Mouse (Mus musculus): Measurements from ENCODE around the gene F5. TPM values are rescaled to one million over a fixed set of nuclear protein-coding genes. Genes with fewer than 3 reads are reported as not detected.

The F5 gene
- polyA plus RNA-seq, 1 experiment = 2.0 TPM

GRCm38 (mm10) chr1:164176856-164177255, 25.2 kb downstream of the F5 start:
- no peak for TF ChIP-seq POLR2A (IDR thresholded peaks at IDR 0.05; ENCODE audit: low read depth, low read length)
- TF ChIP-seq CTCF (IDR thresholded peaks at IDR 0.05; ENCODE audit: extremely low read depth, insufficient read depth, insufficient read length, insufficient replicate concordance) = no peak
- Histone ChIP-seq H3K4me3 (ENCODE audit: extremely low read depth, insufficient read depth, insufficient read length) (no peak overlapping the region), H3K27ac (ENCODE audit: insufficient read depth, low read length) (no peak overlapping the region), H3K36me3 (ENCODE audit: control insufficient read depth, insufficient read depth, low read length) (no peaks in the 10 kb centered on the region), H3K27me3 (ENCODE audit: control insufficient read depth, insufficient read depth, low read length) (no peaks in the 10 kb centered on the region), H3K4me1 (ENCODE audit: control insufficient read depth, insufficient read depth, insufficient read length) (no peaks in the 10 kb centered on the region)
- peak in 1 of 2 experiments; percentile 4 for DNase-seq (ENCODE audit: low read depth in 1 of 2, low spot score in 2 of 2)

- no peaks in the 10 kb centered on the region for H3K36me3 ChIP-seq (ENCODE audit: control insufficient read depth, insufficient read depth, low read length)
- H3K4me3 ChIP-seq (ENCODE audit: extremely low read depth, insufficient read depth, insufficient read length) = no peak overlapping the region
- TF ChIP-seq CTCF (IDR thresholded peaks at IDR 0.05; ENCODE audit: extremely low read depth, insufficient read depth, insufficient read length, insufficient replicate concordance) = no peak
- no peak for TF ChIP-seq POLR2A (IDR thresholded peaks at IDR 0.05; ENCODE audit: low read depth, low read length)
- WGBS = 86% methylated on average over 6 of the region's 6 CpGs
- no peak overlapping the region for H3K27ac ChIP-seq (ENCODE audit: insufficient read depth, low read length)
- no peaks in the 10 kb centered on the region for H3K27me3 ChIP-seq (ENCODE audit: control insufficient read depth, insufficient read depth, low read length)
- H3K4me1 ChIP-seq (ENCODE audit: control insufficient read depth, insufficient read depth, insufficient read length) = no peaks in the 10 kb centered on the region
- DNase-seq (ENCODE audit: low read depth in 1 of 2, low spot score in 2 of 2) = no peak
Measured at GRCm38 (mm10) chr1:164178429-164178828, 26.8 kb downstream of the F5 start.

DNA sequence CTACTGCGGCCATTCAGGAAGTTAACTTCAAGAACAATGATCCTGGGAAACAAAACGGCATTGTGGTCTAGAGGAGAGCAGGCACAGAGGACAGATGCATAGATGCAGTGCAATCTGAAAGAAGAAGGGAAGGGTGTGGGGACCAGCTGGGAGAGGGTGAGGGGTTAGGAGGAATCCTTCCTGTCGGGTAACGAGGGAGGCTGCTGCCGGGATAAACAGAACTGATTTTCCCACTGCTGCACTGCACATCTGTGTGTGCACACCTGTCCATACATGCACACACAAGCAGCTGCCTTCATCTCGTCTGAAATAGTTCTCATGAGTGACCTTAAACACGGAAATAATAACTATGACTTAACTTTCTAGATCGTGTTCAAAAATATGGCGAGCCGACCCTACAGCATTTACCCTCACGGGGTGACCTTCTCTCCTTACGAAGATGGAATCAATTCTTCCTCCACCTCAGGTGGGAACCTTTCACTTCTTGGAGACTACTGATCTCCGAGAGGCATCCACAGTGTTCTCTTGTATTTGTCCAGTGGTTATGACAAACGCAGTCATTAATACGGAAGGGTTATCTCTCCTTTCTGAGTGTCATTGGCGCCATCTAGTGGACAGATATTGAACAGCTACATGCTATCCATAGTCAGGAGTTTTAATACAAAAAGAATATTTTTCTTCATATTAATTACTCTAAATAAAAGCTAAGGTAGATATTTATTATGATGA, 32.7 kb downstream of the F5 start:
- Histone ChIP-seq H3K36me3 (ENCODE audit: control insufficient read depth, insufficient read depth, low read length) (no peaks in the 10 kb centered on the region), H3K4me1 (ENCODE audit: control insufficient read depth, insufficient read depth, insufficient read length) (no peaks in the 10 kb centered on the region), H3K27ac (ENCODE audit: insufficient read depth, low read length) (no peak overlapping the region), H3K4me3 (ENCODE audit: extremely low read depth, insufficient read depth, insufficient read length) (peak overlapping the region; percentile 49), H3K27me3 (ENCODE audit: control insufficient read depth, insufficient read depth, low read length) (no peaks in the 10 kb centered on the region)
- TF ChIP-seq CTCF (IDR thresholded peaks at IDR 0.05; ENCODE audit: extremely low read depth, insufficient read depth, insufficient read length, insufficient replicate concordance) (peak; percentile 7; the same call in 1 of the 2 replicates), POLR2A (IDR thresholded peaks at IDR 0.05; ENCODE audit: low read depth, low read length) (no peak)
- peak; percentile 50 to 56 for DNase-seq (ENCODE audit: low read depth in 1 of 2, low spot score in 2 of 2)
- 37% methylated on average over 16 of the region's 16 CpGs for WGBS

- Histone ChIP-seq H3K27me3 (ENCODE audit: control insufficient read depth, insufficient read depth, low read length) (no peaks in the 10 kb centered on the region), H3K4me1 (ENCODE audit: control insufficient read depth, insufficient read depth, insufficient read length) (no peaks in the 10 kb centered on the region), H3K27ac (ENCODE audit: insufficient read depth, low read length) (no peak overlapping the region), H3K36me3 (ENCODE audit: control insufficient read depth, insufficient read depth, low read length) (no peaks in the 10 kb centered on the region), H3K4me3 (ENCODE audit: extremely low read depth, insufficient read depth, insufficient read length) (no peak overlapping the region)
- WGBS = 53% methylated on average over 8 of the region's 8 CpGs
- TF ChIP-seq POLR2A (IDR thresholded peaks at IDR 0.05; ENCODE audit: low read depth, low read length) (no peak), CTCF (IDR thresholded peaks at IDR 0.05; ENCODE audit: extremely low read depth, insufficient read depth, insufficient read length, insufficient replicate concordance) (no peak)
- DNase-seq (ENCODE audit: low read depth in 1 of 2, low spot score in 2 of 2) = no peak
Measured at GRCm38 (mm10) chr1:164184871-164185223, 33.2 kb downstream of the F5 start.

- 85% methylated on average over 4 of the region's 4 CpGs for WGBS
Measured at GRCm38 (mm10) chr1:164185316-164185715, 33.7 kb downstream of the F5 start.

DNA sequence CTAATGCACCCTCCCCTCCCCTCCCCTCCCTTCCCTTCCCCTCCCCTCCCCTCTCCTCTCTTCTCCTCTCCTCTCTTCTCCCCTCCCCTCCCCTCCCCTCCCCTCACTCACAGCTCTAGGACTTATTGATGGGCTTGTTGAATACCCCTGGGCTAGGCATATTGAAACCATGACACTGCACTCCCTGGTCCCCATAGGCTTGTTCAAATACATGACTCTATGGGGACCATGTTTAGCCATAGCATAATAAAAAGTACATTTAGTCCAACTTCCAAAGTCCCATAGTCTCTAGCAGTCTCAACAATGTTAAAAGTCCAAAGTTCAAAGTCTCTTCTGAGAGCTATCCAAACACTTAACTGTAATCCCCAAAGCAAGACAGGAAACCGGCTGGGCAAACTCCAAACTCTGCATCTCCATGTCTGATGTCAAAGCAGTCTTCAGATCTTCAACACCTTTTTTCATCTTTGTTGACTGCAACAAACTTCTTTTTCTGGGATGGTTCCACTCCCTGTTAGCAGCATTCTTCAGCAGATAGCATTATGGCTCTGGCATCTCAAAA, 35.4 kb downstream of the F5 start:
- Histone ChIP-seq H3K4me3 (ENCODE audit: extremely low read depth, insufficient read depth, insufficient read length) (no peak overlapping the region), H3K27ac (ENCODE audit: insufficient read depth, low read length) (no peak overlapping the region), H3K4me1 (ENCODE audit: control insufficient read depth, insufficient read depth, insufficient read length) (no peaks in the 10 kb centered on the region), H3K36me3 (ENCODE audit: control insufficient read depth, insufficient read depth, low read length) (no peaks in the 10 kb centered on the region), H3K27me3 (ENCODE audit: control insufficient read depth, insufficient read depth, low read length) (no peaks in the 10 kb centered on the region)
- DNase-seq (ENCODE audit: low read depth in 1 of 2, low spot score in 2 of 2) = no peak
- TF ChIP-seq POLR2A (IDR thresholded peaks at IDR 0.05; ENCODE audit: low read depth, low read length) (no peak), CTCF (IDR thresholded peaks at IDR 0.05; ENCODE audit: extremely low read depth, insufficient read depth, insufficient read length, insufficient replicate concordance) (no peak)
- 88% methylated on average over 1 of the region's 1 CpGs for WGBS

More at GRCm38 (mm10) chr1:164185316-164185715, 33.7 kb downstream of the F5 start:
- Histone ChIP-seq H3K27ac (ENCODE audit: insufficient read depth, low read length) (no peak overlapping the region), H3K4me1 (ENCODE audit: control insufficient read depth, insufficient read depth, insufficient read length) (no peaks in the 10 kb centered on the region), H3K27me3 (ENCODE audit: control insufficient read depth, insufficient read depth, low read length) (no peaks in the 10 kb centered on the region), H3K4me3 (ENCODE audit: extremely low read depth, insufficient read depth, insufficient read length) (no peak overlapping the region), H3K36me3 (ENCODE audit: control insufficient read depth, insufficient read depth, low read length) (no peaks in the 10 kb centered on the region)
- TF ChIP-seq POLR2A (IDR thresholded peaks at IDR 0.05; ENCODE audit: low read depth, low read length) (no peak), CTCF (IDR thresholded peaks at IDR 0.05; ENCODE audit: extremely low read depth, insufficient read depth, insufficient read length, insufficient replicate concordance) (no peak)
- DNase-seq (ENCODE audit: low read depth in 1 of 2, low spot score in 2 of 2) = no peak

DNA sequence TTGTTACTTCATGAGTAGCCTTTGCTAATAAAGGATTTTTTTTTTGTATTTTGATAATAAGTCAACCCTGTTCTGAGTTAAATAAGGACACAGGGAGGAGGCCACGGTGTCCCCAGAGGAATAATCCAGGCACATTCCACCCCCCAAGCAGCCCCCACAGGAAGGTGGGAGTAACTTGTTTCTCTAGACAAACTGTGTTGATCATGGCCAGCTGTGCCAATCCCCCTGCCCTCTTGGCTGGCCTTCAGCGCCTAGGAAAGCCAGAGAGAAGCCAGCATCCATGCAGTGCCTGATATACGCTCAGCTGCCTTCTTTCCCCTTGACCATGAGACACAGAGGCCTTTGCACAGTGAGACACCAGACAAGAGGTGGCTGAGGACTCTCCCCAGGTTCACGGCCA, 47.9 kb downstream of the F5 start:
- no peak for TF ChIP-seq CTCF (IDR thresholded peaks at IDR 0.05; ENCODE audit: extremely low read depth, insufficient read depth, insufficient read length, insufficient replicate concordance)
- no peak for TF ChIP-seq POLR2A (IDR thresholded peaks at IDR 0.05; ENCODE audit: low read depth, low read length)
- no peak overlapping the region for H3K27ac ChIP-seq (ENCODE audit: insufficient read depth, low read length)
- H3K36me3 ChIP-seq (ENCODE audit: control insufficient read depth, insufficient read depth, low read length) = no peaks in the 10 kb centered on the region
- no peaks in the 10 kb centered on the region for H3K27me3 ChIP-seq (ENCODE audit: control insufficient read depth, insufficient read depth, low read length)
- WGBS = 95% methylated on average over 4 of the region's 4 CpGs
- DNase-seq (ENCODE audit: low read depth in 1 of 2, low spot score in 2 of 2) = no peak
- no peaks in the 10 kb centered on the region for H3K4me1 ChIP-seq (ENCODE audit: control insufficient read depth, insufficient read depth, insufficient read length)
- H3K4me3 ChIP-seq (ENCODE audit: extremely low read depth, insufficient read depth, insufficient read length) = no peak overlapping the region
